Mouse (Mus musculus): ENCODE measurements around the gene Ptpa. TPM values are rescaled to one million over a fixed set of nuclear protein-coding genes. Genes with fewer than 3 reads are reported as not detected.

Ptpa gene
- 100 to 1,000 TPM; 182 to 189 TPM for total RNA-seq (2021)
- long read RNA-seq, experiment 1, transcript Ptpa-201 (10 exons, 2,586 nt), result major isoform, 76 of 160 reads
- long read RNA-seq, experiment 1, transcript Ptpa-208 (3 exons, 989 nt), result minor isoform, 7 of 160 reads
- long read RNA-seq, experiment 1, partial matches to known transcripts, result 11 of 160 reads
- long read RNA-seq, experiment 1, other reads (novel, unspliced or antisense), result 65 of 160 reads
- long read RNA-seq, experiment 2, transcript Ptpa-201 (10 exons, 2,586 nt), result major isoform, 51 of 106 reads
- long read RNA-seq, experiment 2, transcript Ptpa-208 (3 exons, 989 nt), result minor isoform, 5 of 106 reads
- long read RNA-seq, experiment 2, partial matches to known transcripts, result 38 of 106 reads
- long read RNA-seq, experiment 2, other reads (novel, unspliced or antisense), result 11 of 106 reads

- DNase-seq (ENCODE audit: low spot score in 2 of 2), result peak; percentile 88 to 93
Measured at GRCm38 (mm10) chr2:30415936-30416648, at the start of gene Ptpa. Ptpa (plus strand) TSS chr2:30416039.

GRCm38 (mm10) chr2:30366203-30366602, 49.6 kb upstream of the Ptpa start:
- DNase-seq (ENCODE audit: low spot score in 2 of 2), result no peak

- DNase-seq (ENCODE audit: low spot score in 2 of 2), result no peak
Measured at GRCm38 (mm10) chr2:30371544-30371943, 44.3 kb upstream of the Ptpa start.

- no peak for DNase-seq (ENCODE audit: low spot score in 2 of 2)
Measured at GRCm38 (mm10) chr2:30372726-30373125, 43.1 kb upstream of the Ptpa start.

GRCm38 (mm10) chr2:30375893-30376292, 39.9 kb upstream of the Ptpa start:
- DNase-seq (ENCODE audit: low spot score in 2 of 2), result no peak

GRCm38 (mm10) chr2:30377721-30378120, 38.1 kb upstream of the Ptpa start:
- DNase-seq (ENCODE audit: low spot score in 2 of 2), result no peak

- no peak for DNase-seq (ENCODE audit: low spot score in 2 of 2)
Measured at GRCm38 (mm10) chr2:30379307-30379706, 36.5 kb upstream of the Ptpa start.

GRCm38 (mm10) chr2:30380564-30381376, 35.1 kb upstream of the Ptpa start:
- DNase-seq (ENCODE audit: low spot score in 2 of 2), result no peak

GRCm38 (mm10) chr2:30381377-30381725, 34.5 kb upstream of the Ptpa start:
- DNase-seq (ENCODE audit: low spot score in 2 of 2), result no peak

GRCm38 (mm10) chr2:30384814-30385213, 31.0 kb upstream of the Ptpa start:
- no peak for DNase-seq (ENCODE audit: low spot score in 2 of 2)

- no peak for DNase-seq (ENCODE audit: low spot score in 2 of 2)
Measured at GRCm38 (mm10) chr2:30385591-30385990, 30.2 kb upstream of the Ptpa start.

- DNase-seq (ENCODE audit: low spot score in 2 of 2), result no peak
Measured at GRCm38 (mm10) chr2:30386913-30387312, 28.9 kb upstream of the Ptpa start.

GRCm38 (mm10) chr2:30389000-30389399, 26.8 kb upstream of the Ptpa start:
- DNase-seq (ENCODE audit: low spot score in 2 of 2), result no peak

- peak; percentile 95 to 98 for DNase-seq (ENCODE audit: low spot score in 2 of 2)
Measured at GRCm38 (mm10) chr2:30392114-30392576, 23.7 kb upstream of the Ptpa start, which contains the start of gene Dolpp1. Dolpp1 (plus strand) TSS chr2:30392254.

- DNase-seq (ENCODE audit: low spot score in 2 of 2), result peak; percentile 48 to 70
Measured at GRCm38 (mm10) chr2:30392577-30393369, 23.1 kb upstream of the Ptpa start.

- DNase-seq (ENCODE audit: low spot score in 2 of 2), result no peak
Measured at GRCm38 (mm10) chr2:30393370-30393656, 22.5 kb upstream of the Ptpa start.

GRCm38 (mm10) chr2:30395757-30396156, 20.1 kb upstream of the Ptpa start:
- DNase-seq (ENCODE audit: low spot score in 2 of 2), result no peak

- no peak for DNase-seq (ENCODE audit: low spot score in 2 of 2)
Measured at GRCm38 (mm10) chr2:30396246-30396645, 19.6 kb upstream of the Ptpa start.

GRCm38 (mm10) chr2:30397986-30398512, 17.8 kb upstream of the Ptpa start:
- no peak for DNase-seq (ENCODE audit: low spot score in 2 of 2)
